Mouse (Mus musculus): Measurements from ENCODE around the gene Aunip. TPM values are rescaled to one million over a fixed set of nuclear protein-coding genes. Genes with fewer than 3 reads are reported as not detected.

The Aunip gene
- polyA plus RNA-seq, 1 experiment from 2014 or later = 0.84 TPM

DNA sequence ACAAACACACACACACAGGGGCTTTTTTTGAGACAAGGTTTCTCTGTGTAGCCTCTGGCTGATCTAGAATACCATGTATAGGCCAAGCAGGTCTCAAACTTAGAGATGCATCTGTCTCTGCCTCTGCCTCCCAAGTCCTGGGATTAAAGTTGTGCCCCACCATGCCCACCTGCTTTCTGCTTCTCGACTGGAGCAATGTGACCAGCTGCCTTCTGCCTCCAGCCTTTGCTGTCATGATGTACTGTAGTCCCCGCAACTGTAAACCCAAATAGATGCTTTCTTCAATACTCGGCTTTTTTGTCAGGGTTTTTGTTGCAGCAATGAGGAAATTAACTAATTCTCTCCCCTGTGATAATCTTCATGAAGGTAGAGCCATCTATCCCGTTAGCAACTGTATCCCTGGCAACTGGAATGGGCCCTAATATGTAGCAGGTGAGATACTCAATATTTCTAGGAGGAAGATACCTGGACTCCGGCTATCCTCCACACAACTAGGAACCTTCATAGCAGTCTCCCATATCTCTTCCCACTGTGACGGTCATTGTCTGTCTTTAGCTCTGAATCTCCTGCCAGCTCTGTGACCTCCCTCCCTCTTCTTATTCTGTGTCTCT, 27.6 kb upstream of the Aunip start:
- H3K27ac ChIP-seq (ENCODE audit: low read length) = no peak overlapping the region
- no peaks in the 10 kb centered on the region for H3K36me3 ChIP-seq (ENCODE audit: insufficient read depth, low read length)
- no peaks in the 10 kb centered on the region for H3K27me3 ChIP-seq (replicated peaks; ENCODE audit: insufficient read depth, low read length)
- ATAC-seq (no peak), DNase-seq (ENCODE audit: low spot score) (no peak)
- no peak overlapping the region for H3K9ac ChIP-seq (replicated peaks; ENCODE audit: low read depth)
- 68% methylated on average over 6 of the region's 6 CpGs for WGBS
- H3K4me2 ChIP-seq (replicated peaks; ENCODE audit: low read depth, low read length) = no peak overlapping the region
- H3K4me1 ChIP-seq (ENCODE audit: insufficient read depth, low read depth, low read length) = no peaks in the 10 kb centered on the region
- no peak overlapping the region for H3K4me3 ChIP-seq (ENCODE audit: low read depth, low read length)
- TF ChIP-seq CTCF (IDR thresholded peaks at IDR 0.05) (no peak), EP300 (IDR thresholded peaks at IDR 0.05) (no peak)
- H3K9me3 ChIP-seq (ENCODE audit: low read length) = no peaks in the 10 kb centered on the region

DNA sequence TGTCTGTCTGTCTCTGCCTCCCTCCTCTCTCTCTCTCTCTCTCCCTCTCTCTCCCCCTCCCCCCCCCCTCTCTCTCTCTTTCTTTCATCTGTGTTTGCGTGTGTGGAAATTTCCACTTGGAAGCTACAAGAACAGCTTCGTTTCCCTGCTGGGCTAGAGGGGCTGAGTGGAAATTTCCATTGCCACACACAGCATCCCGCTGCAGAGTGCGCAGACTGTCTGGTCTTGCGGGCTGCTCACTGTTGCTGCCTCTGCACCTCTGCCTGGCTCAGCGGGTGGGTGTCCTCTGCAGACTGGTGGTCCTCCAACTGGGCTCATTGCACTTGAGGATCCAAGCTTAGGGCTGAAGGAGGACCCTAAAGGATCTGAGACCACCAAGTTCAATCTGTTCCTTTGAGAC, 27.1 kb upstream of the Aunip start:
- Histone ChIP-seq H3K27ac (ENCODE audit: low read length) (no peak overlapping the region), H3K9ac (replicated peaks; ENCODE audit: low read depth) (no peak overlapping the region)

DNA sequence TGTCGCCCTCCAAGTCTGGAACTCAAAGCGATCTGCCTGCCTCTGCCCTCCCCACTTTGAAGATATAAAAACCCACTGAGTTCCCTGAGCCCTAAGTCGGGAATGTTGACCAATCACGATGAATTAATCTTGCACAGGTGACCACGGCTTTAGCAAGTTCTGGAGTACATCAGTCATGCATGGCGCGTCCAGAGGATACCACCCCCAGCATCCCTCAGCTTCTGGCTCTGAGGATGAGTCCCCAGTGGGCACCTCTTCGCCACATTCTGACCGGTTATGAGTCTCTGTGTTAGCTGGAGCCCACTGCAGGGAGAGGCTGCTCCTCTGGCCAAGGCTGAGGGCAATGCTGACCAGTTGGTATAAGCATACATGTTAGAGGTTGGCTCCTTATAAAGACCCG, 26.6 kb upstream of the Aunip start:
- no peak overlapping the region for H3K4me3 ChIP-seq (ENCODE audit: low read depth, low read length)
- no peaks in the 10 kb centered on the region for H3K36me3 ChIP-seq (ENCODE audit: insufficient read depth, low read length)
- H3K27ac ChIP-seq (ENCODE audit: low read length) = no peak overlapping the region
- DNase-seq (ENCODE audit: low spot score) (no peak), ATAC-seq (no peak)
- H3K9ac ChIP-seq (replicated peaks; ENCODE audit: low read depth) = no peak overlapping the region
- H3K27me3 ChIP-seq (replicated peaks; ENCODE audit: insufficient read depth, low read length) = no peaks in the 10 kb centered on the region
- TF ChIP-seq EP300 (IDR thresholded peaks at IDR 0.05) (no peak), CTCF (IDR thresholded peaks at IDR 0.05) (no peak)
- no peaks in the 10 kb centered on the region for H3K4me1 ChIP-seq (ENCODE audit: insufficient read depth, low read depth, low read length)
- H3K9me3 ChIP-seq (ENCODE audit: low read length) = no peaks in the 10 kb centered on the region
- no peak overlapping the region for H3K4me2 ChIP-seq (replicated peaks; ENCODE audit: low read depth, low read length)
- WGBS = 74% methylated on average over 10 of the region's 10 CpGs

More for the DNA sequence above, 27.1 kb upstream of the Aunip start:
- ATAC-seq (no peak), DNase-seq (ENCODE audit: low spot score) (no peak)
- Histone ChIP-seq H3K9me3 (ENCODE audit: low read length) (no peaks in the 10 kb centered on the region), H3K4me1 (ENCODE audit: insufficient read depth, low read depth, low read length) (no peaks in the 10 kb centered on the region), H3K4me2 (replicated peaks; ENCODE audit: low read depth, low read length) (no peak overlapping the region), H3K27me3 (replicated peaks; ENCODE audit: insufficient read depth, low read length) (no peaks in the 10 kb centered on the region), H3K36me3 (ENCODE audit: insufficient read depth, low read length) (no peaks in the 10 kb centered on the region), H3K4me3 (ENCODE audit: low read depth, low read length) (no peak overlapping the region)
- TF ChIP-seq CTCF (IDR thresholded peaks at IDR 0.05) = no peak
- no peak for TF ChIP-seq EP300 (IDR thresholded peaks at IDR 0.05)
- 43% methylated on average over 6 of the region's 6 CpGs for WGBS

DNA sequence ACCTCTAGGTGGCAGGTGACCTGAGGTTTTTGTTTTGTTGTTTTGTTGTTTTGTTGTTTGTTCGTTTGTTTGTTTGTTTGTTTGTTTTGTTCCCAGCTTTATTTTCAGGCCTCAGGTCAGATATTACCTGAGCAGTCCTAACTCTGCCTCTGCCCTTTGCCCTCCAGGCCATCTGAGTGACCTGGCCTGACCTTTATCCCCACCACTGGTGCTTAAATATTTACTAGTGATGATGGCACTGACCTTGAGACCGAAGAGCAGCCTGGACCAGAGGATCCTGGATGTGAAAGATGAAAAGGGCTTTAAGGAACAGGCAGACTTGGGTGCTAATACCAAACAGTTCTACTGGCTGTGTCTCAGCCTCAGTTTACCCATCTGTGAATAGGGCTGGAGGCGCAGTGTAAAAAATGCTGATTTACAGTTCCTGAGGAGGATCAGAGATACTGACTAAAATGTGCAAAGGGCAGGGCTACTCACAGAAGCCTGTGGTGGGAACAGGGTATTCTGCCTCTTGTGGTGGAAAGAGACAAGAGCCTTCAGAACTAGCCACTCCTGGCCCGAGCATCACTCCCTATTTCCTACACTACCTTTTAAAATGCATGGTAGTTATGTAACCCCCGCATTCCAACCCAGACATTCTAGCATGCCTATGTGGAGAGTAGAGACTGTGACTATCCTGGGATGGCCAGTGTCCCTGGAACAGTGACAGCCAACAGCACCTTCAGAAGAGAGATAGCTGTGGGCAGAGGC, 25.5 kb upstream of the Aunip start:
- H3K27me3 ChIP-seq (replicated peaks; ENCODE audit: insufficient read depth, low read length) = no peaks in the 10 kb centered on the region
- H3K4me1 ChIP-seq (ENCODE audit: insufficient read depth, low read depth, low read length) = no peaks in the 10 kb centered on the region
- 76% methylated on average over 5 of the region's 5 CpGs for WGBS
- H3K9ac ChIP-seq (replicated peaks; ENCODE audit: low read depth) = no peak overlapping the region
- H3K4me3 ChIP-seq (ENCODE audit: low read depth, low read length) = no peak overlapping the region
- H3K9me3 ChIP-seq (ENCODE audit: low read length) = no peaks in the 10 kb centered on the region
- no peaks in the 10 kb centered on the region for H3K36me3 ChIP-seq (ENCODE audit: insufficient read depth, low read length)
- no peak for DNase-seq (ENCODE audit: low spot score)
- no peak overlapping the region for H3K27ac ChIP-seq (ENCODE audit: low read length)
- TF ChIP-seq EP300 (IDR thresholded peaks at IDR 0.05) = no peak
- TF ChIP-seq CTCF (IDR thresholded peaks at IDR 0.05) = 0 out of 2 replicates have a peak, but pooled peaks have one; percentile 1
- ATAC-seq = no peak
- H3K4me2 ChIP-seq (replicated peaks; ENCODE audit: low read depth, low read length) = no peak overlapping the region

DNA sequence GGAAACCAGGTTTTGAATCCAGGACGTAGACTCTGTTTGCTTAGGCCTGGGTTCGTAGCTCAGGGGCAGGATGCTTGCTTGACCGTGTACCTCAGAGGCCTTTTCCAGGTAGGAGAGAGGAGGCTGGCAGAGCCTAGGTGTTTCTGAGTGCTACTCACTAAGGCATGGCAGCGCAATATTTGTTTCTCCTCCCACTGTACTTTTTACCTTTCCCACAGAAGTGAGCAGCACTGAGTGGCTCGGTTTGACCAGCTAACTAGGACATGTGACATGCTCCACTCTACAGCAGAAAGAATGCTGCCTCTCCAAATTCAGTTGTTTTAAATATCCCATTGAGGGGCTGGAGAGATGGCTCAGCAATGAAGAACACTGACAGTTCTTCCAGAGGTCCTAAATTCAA, 22.6 kb upstream of the Aunip start:
- H3K4me1 ChIP-seq (ENCODE audit: insufficient read depth, low read depth, low read length) = no peaks in the 10 kb centered on the region
- no peak overlapping the region for H3K9ac ChIP-seq (replicated peaks; ENCODE audit: low read depth)
- H3K4me2 ChIP-seq (replicated peaks; ENCODE audit: low read depth, low read length) = no peak overlapping the region
- no peak overlapping the region for H3K4me3 ChIP-seq (ENCODE audit: low read depth, low read length)
- peak; percentile 86 for DNase-seq (ENCODE audit: low spot score)
- WGBS = 58% methylated on average over 5 of the region's 5 CpGs
- peak; percentile 88 for ATAC-seq
- peak overlapping the region; percentile 69 for H3K27ac ChIP-seq (ENCODE audit: low read length)
- no peaks in the 10 kb centered on the region for H3K36me3 ChIP-seq (ENCODE audit: insufficient read depth, low read length)
- H3K27me3 ChIP-seq (replicated peaks; ENCODE audit: insufficient read depth, low read length) = no peaks in the 10 kb centered on the region
- H3K9me3 ChIP-seq (ENCODE audit: low read length) = no peaks in the 10 kb centered on the region
- no peak for TF ChIP-seq CTCF (IDR thresholded peaks at IDR 0.05)
- peak; percentile 60; the same call in 1 of the 2 replicates for TF ChIP-seq EP300 (IDR thresholded peaks at IDR 0.05)

DNA sequence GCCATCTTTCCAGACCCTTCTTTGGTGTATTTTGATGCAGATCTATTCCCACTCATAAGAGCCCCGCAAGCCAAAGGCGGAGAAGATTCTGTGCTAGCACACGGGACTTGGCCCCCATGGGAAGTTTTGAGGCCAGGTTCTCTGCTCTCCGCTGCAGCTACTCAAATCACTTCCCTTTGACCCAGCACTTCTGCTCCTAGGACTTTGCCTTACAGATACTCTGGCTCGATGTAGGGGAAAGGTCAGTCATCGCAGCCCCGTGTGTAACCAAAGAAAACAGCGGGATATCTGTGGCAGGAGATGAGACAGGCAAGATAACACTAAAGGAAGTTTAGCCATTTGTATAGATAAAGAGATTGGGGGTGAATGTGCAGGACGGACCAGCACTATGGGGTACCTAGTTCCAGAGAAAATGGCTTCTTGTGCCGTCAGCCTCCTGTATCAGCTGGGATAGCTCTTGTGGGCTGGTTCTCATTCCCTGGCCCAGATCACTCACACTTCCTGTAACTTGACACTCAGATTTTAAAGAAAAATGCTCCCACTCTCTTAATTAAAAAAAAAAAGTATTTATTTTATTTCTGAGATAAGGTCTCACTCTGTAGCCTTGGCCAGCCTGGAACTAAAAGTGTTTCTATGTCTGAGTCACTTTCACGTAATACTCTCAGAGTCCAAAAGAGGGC, 20.7 kb upstream of the Aunip start:
- 0 out of 2 replicates have a peak, but pooled peaks cover 5% of the 10 kb centered on the region for H3K4me1 ChIP-seq (ENCODE audit: insufficient read depth, low read depth, low read length)
- H3K9ac ChIP-seq (replicated peaks; ENCODE audit: low read depth) = no peak overlapping the region
- H3K27ac ChIP-seq (ENCODE audit: low read length) = no peak overlapping the region
- no peaks in the 10 kb centered on the region for H3K36me3 ChIP-seq (ENCODE audit: insufficient read depth, low read length)
- H3K4me2 ChIP-seq (replicated peaks; ENCODE audit: low read depth, low read length) = no peak overlapping the region
- no peaks in the 10 kb centered on the region for H3K27me3 ChIP-seq (replicated peaks; ENCODE audit: insufficient read depth, low read length)
- TF ChIP-seq CTCF (IDR thresholded peaks at IDR 0.05) (no peak), EP300 (IDR thresholded peaks at IDR 0.05) (no peak)
- no peak overlapping the region for H3K4me3 ChIP-seq (ENCODE audit: low read depth, low read length)
- DNase-seq (ENCODE audit: low spot score) (no peak), ATAC-seq (no peak)
- no peaks in the 10 kb centered on the region for H3K9me3 ChIP-seq (ENCODE audit: low read length)
- WGBS = 65% methylated on average over 11 of the region's 11 CpGs

All from lung, postnatal 0 days (tissue).